Mouse (Mus musculus) heart, adult 2 months (tissue): ENCODE results near the gene Wdr54. TPM values are rescaled to one million over a fixed set of nuclear protein-coding genes. Genes with fewer than 3 reads are reported as not detected.

Experiments used
- DNase-seq, 2 experiments: peaks; one replicate each; pipeline ENCODE4 v3.0.0; 2021
- H3K27ac ChIP-seq: fragments of 200-600 bp; 2 replicates; pipeline ENCODE4 v1.8.1; 2022
- H3K27me3 ChIP-seq: fragments of 200-500 bp; 2 replicates; pipeline ENCODE4 v1.6.1; 2012; ENCODE audit warnings: mild to moderate bottlenecking, low read length, inconsistent platforms, mixed read lengths; ENCODE audit not compliant: control insufficient read depth, insufficient read depth
- H3K36me3 ChIP-seq: fragments of 200-500 bp; 2 replicates; pipeline ENCODE4 v1.6.1; 2012; ENCODE audit warnings: low read length, inconsistent platforms; ENCODE audit not compliant: control insufficient read depth, insufficient read depth
- H3K4me1 ChIP-seq: fragments of 200-500 bp; 2 replicates; pipeline ENCODE4 v1.6.1; 2011; ENCODE audit warnings: low read length; ENCODE audit not compliant: control insufficient read depth, insufficient read depth
- H3K4me3 ChIP-seq: fragments of 200-600 bp; 2 replicates; pipeline ENCODE4 v1.8.1; 2022
- H3K79me2 ChIP-seq: fragments of 200-500 bp; replicated peaks from 2 replicates; pipeline ENCODE4 v1.6.1; 2012; ENCODE audit warnings: mild to moderate bottlenecking, inconsistent platforms, low read length, moderate library complexity, mixed read lengths; ENCODE audit not compliant: control insufficient read depth, insufficient read depth
- H3K9ac ChIP-seq: fragments of 200-500 bp; 2 replicates; pipeline ENCODE4 v1.6.1; 2012; ENCODE audit warnings: low read depth, mild to moderate bottlenecking, control low read depth, inconsistent platforms, low read length, mixed read lengths
- CTCF ChIP-seq: fragments of 200-600 bp; IDR thresholded peaks from 2 replicates; pipeline ENCODE4 v1.8.1; 2022; ENCODE audit warnings: antibody characterized with exemption, mild to moderate bottlenecking, moderate library complexity
- EP300 ChIP-seq: fragments of 200-500 bp; IDR thresholded peaks from 2 replicates; pipeline ENCODE4 v1.6.1; 2011; ENCODE audit warnings: low read depth, low read length, control low read depth; ENCODE audit not compliant: insufficient read depth
- POLR2A ChIP-seq: fragments of 200-500 bp; IDR thresholded peaks from 2 replicates; pipeline ENCODE4 v1.6.1; 2011; ENCODE audit warnings: mild to moderate bottlenecking, low read depth, low read length, control low read depth; ENCODE audit not compliant: insufficient read depth
- WGBS: fragments of 180-500 bp; shearing (Covaris S2); methylation state at CpG from one replicate; pipeline ENCODE4 v1.1.7; 2018; 5-methylcytosine and 5-hydroxymethylcytosine counted together
- intact Hi-C: fragments of 180-260 bp; cut with DNase I; formaldehyde crosslinking; loops from one replicate; pipeline ENCODE4 v1.15.1; 2025
- polyA plus RNA-seq: library from polyadenylated mRNA; depleted of rRNA; stranded (reverse); fragments of >200 nt; gene quantifications from 2 replicates; pipeline ENCODE4 v1.2.3, GENCODE M21; 2012
- total RNA-seq, 2 experiments: library from RNA; stranded (reverse); gene quantifications; 2 replicates each; pipeline ENCODE4 v1.2.3; 2021

Gene Wdr54
- total and polyA plus RNA-seq, 3 experiments: 0.89 to 2.1 (median 1.3) TPM

DNA sequence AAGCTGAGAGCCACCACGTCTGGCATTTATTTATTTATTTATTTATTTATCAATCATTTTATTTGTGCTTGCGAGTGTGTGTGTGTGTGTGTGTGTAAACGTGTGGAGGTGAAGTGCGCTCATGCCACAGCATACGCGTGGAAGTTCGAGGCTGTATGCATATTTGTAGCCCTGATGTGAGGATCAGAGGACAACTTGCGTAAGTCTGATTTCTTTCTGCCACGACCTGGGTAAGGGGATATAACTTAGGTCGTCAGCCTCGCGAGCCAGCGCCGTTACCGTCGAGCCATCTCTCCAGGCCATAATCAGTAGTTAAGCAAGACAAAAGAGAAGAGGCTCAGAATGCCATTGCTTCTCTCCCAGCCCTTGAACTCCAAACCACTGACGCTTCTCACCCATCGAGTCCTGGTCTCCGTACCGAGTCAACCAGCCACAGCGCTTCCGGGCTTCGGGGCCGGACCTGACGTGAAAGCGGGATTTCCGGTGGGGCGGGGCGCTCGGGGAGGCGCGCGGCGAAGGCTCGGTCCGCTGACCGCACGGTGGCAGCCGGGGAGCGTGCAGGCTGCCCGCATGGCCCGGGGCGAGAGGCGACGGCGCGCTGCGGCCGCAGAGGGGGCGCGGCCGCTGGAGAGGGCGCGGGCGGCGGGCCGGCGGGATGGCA, 41.1 kb downstream of the Wdr54 start, which contains the start of gene Mogs:
Mogs (plus strand) TSS at position 486 of the 661 bp plus-strand sequence.
- TF ChIP-seq POLR2A (peak; percentile 98), EP300 (0 out of 2 replicates have a peak, but pooled peaks have one; percentile 70), CTCF (peak; percentile 70)
- Histone ChIP-seq H3K4me3 (peak within 1 kb of the TSS; percentile 90), H3K36me3 (no peaks in the 10 kb centered on the region), H3K27me3 (no peaks in the 10 kb centered on the region), H3K9ac (peak within 1 kb of the TSS; percentile 77), H3K4me1 (peaks cover 4% of the 10 kb centered on the region), H3K79me2 (no peaks in the 10 kb centered on the region), H3K27ac (peak within 1 kb of the TSS; percentile 80)
- intact Hi-C loops: loop anchor here (2.0 kb wide), 1 partner anchor 50 kb away; the partner anchor contains the start of gene Dctn1
- under 1% methylated on average over 54 of the region's 58 CpGs for WGBS
- DNase-seq: peak; percentile 96

DNA sequence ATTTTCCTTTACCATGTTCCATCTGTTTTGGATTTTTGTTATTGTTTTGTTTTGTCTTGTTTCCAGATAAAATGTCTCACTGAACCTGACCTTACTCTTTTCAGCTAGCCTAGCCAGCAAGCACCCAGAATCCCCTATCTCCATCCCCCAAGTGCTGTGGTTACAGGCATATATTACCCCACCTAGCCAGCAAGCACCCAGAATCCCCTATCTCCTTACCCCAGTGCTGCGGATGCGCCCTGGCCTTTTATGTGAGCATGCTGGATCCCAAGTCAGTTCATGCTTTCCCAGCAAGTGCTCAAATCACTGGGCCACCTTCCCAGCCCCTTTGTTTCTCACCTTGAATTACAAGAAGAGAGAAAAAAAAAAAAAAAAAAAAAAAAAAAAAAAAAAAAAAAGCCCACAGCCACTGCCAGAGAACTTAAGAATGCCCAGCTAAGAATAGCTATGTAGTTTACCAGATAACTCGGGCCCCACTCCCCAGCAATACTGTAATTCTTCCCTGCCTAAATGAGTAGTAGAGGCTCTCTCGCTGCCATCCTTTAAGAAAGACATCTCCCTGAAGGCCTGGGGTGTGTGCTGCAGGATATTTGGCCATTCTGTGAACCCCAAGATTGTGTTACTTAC, 44.6 kb downstream of the Wdr54 start:
- 73% methylated on average over 4 of the region's 4 CpGs for WGBS
- TF ChIP-seq POLR2A: no peak
- no peak for TF ChIP-seq EP300
- no peak for TF ChIP-seq CTCF
- Histone ChIP-seq H3K79me2 (no peaks in the 10 kb centered on the region; the same call in 1 of the 2 replicates), H3K4me3 (no peak overlapping the region), H3K27me3 (no peaks in the 10 kb centered on the region), H3K9ac (no peak overlapping the region), H3K27ac (no peak overlapping the region), H3K36me3 (no peaks in the 10 kb centered on the region), H3K4me1 (peaks cover 5% of the 10 kb centered on the region)
- intact Hi-C loops: no loop called here
- no peak for DNase-seq

GRCm38 (mm10) chr6:83108762-83109668, 47.2 kb downstream of the Wdr54 start, which contains the start of gene Mrpl53:
Gene Mrpl53 (plus strand): TSS chr6:83109040.
- Histone ChIP-seq H3K79me2 (no peaks in the 10 kb centered on the region; the same call in 1 of the 2 replicates), H3K9ac (peak within 1 kb of the TSS; percentile 83), H3K27ac (peak within 1 kb of the TSS; percentile 90), H3K36me3 (no peaks in the 10 kb centered on the region), H3K4me3 (peak within 1 kb of the TSS; percentile 75), H3K4me1 (0 out of 2 replicates have a peak, but pooled peaks cover 1% of the 10 kb centered on the region), H3K27me3 (no peaks in the 10 kb centered on the region)
- TF ChIP-seq EP300: peak; percentile 72; the same call in 1 of the 2 replicates
- TF ChIP-seq POLR2A: peak; percentile 88
- TF ChIP-seq CTCF: no peak
- peak; percentile 88 to 90 for DNase-seq
- intact Hi-C loops: loop anchor here (1.0 to 10.0 kb wide), 3 partner anchors 16 to 156 kb away; partner anchors contain the start of genes Aup1, Htra2 and Ino80b
- WGBS: under 1% methylated on average over 76 of the region's 76 CpGs

DNA sequence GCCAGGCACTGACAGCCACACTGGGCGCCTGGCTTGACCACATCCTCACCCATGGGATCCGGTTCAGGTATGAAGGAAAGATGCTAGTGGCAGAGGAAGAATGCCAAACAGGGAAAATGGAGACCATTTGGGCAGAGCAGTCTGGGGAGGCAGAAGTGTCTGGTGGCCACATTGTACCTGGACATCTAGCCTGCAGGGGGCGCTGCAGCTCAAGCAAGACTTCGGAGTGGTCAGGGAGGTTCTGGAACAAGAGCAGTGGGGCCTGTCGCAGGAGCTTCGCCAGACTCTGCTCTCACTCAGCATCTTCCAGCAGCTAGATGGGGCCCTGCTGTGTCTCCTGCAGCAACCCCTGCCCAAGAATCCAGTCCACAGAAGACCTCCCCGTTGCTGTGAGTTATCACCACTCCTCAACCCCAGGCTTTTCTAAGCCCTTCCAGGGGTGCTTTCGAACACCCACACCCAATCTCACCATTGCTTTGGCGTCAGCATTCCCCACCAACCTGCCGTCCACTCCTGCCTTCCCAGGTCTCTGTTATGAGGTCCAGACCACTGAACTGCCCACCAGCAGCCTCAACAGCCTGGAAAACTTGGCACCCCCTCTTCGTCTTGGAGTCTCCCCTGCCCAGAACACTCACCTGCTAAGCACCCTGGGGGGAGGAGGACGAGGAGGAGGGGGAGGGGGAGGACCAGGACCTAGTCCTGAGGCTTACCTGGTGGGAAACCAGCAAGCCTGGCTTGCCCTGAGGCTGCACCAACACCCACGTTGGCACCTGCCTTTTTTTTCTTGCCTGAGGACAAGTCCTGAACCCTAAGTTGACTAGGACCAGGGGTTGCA, 48.4 kb downstream of the Wdr54 start:
- H3K4me3 ChIP-seq: peak overlapping the region; percentile 75; the same call in 1 of the 2 replicates
- H3K27ac ChIP-seq: no peak overlapping the region; the same call in 1 of the 2 replicates
- H3K4me1 ChIP-seq: peaks cover 3% of the 10 kb centered on the region; the same call in 1 of the 2 replicates
- H3K9ac ChIP-seq: no peak overlapping the region
- TF ChIP-seq POLR2A (no peak), CTCF (peak; percentile 83)
- 44% methylated on average over 13 of the region's 13 CpGs for WGBS
- intact Hi-C loops: loop anchor here (2.0 to 10.0 kb wide), 3 partner anchors 51 to 157 kb away; partner anchors contain the start of genes Aup1 and Htra2
- no peaks in the 10 kb centered on the region for H3K27me3 ChIP-seq
- peak; percentile 70 to 80 for DNase-seq
- H3K79me2 ChIP-seq: no peaks in the 10 kb centered on the region; the same call in 1 of the 2 replicates
- no peaks in the 10 kb centered on the region for H3K36me3 ChIP-seq

GRCm38 (mm10) chr6:83104158-83104557, 52.0 kb downstream of the Wdr54 start:
- intact Hi-C loops: loop anchor here (10.0 kb wide), 1 partner anchor 161 kb away; no protein-coding TSS in a partner anchor
- Histone ChIP-seq H3K27me3 (no peaks in the 10 kb centered on the region), H3K27ac (no peak overlapping the region), H3K36me3 (no peaks in the 10 kb centered on the region), H3K79me2 (no peaks in the 10 kb centered on the region; the same call in 1 of the 2 replicates), H3K4me3 (no peak overlapping the region), H3K9ac (no peak overlapping the region), H3K4me1 (peaks cover 4% of the 10 kb centered on the region)
- TF ChIP-seq EP300 (no peak), POLR2A (no peak), CTCF (no peak)
- DNase-seq: no peak
- 88% methylated on average over 4 of the region's 4 CpGs for WGBS
